Mouse (Mus musculus) kidney, postnatal 0 days (tissue): Measurements from ENCODE around the gene Diaph2. TPM values are rescaled to one million over a fixed set of nuclear protein-coding genes. Genes with fewer than 3 reads are reported as not detected.

ENCODE experiments used
- ATAC-seq: fragments of 200-750 bp; cut with Nextera tagmentation; replicated peaks from 2 replicates; pipeline ENCODE4 v1.8.0; 2017; ENCODE audit warnings: low read depth, moderate number of reproducible peaks, moderate TSS enrichment, moderate library complexity; ENCODE audit not compliant: low FRiP score
- DNase-seq: peaks from one replicate; pipeline ENCODE4 v3.0.0-alpha.2; 2016; ENCODE audit warnings: low spot score
- H3K27ac ChIP-seq: fragments of 300-500 bp; sonication (generic); 2 replicates; pipeline ENCODE4 v1.5.1; 2014; ENCODE audit warnings: mild to moderate bottlenecking
- H3K27me3 ChIP-seq: fragments of 300-500 bp; sonication (generic); 2 replicates; pipeline ENCODE4 v1.6.1; 2014; ENCODE audit warnings: low read length, mixed read lengths; ENCODE audit not compliant: insufficient read depth
- H3K36me3 ChIP-seq: fragments of 300-500 bp; sonication (generic); 2 replicates; pipeline ENCODE4 v1.6.1; 2014; ENCODE audit warnings: low read length, mixed read lengths; ENCODE audit not compliant: insufficient read depth
- H3K4me1 ChIP-seq: fragments of 300-500 bp; sonication (generic); replicated peaks from 2 replicates; pipeline ENCODE4 v1.6.1; 2014; ENCODE audit warnings: antibody characterized with exemption, low read length, mixed read lengths; ENCODE audit not compliant: insufficient read depth
- H3K4me2 ChIP-seq: fragments of 300-500 bp; sonication (generic); 2 replicates; pipeline ENCODE4 v1.6.1; 2014; ENCODE audit warnings: mild to moderate bottlenecking, low read length, moderate library complexity, mixed read lengths
- H3K4me3 ChIP-seq: fragments of 300-500 bp; sonication (generic); replicated peaks from 2 replicates; pipeline ENCODE4 v1.5.1; 2014; ENCODE audit warnings: low read depth, low read length
- H3K9ac ChIP-seq: fragments of 300-500 bp; sonication (generic); 2 replicates; pipeline ENCODE4 v1.6.1; 2014; ENCODE audit warnings: low read depth, low read length
- H3K9me3 ChIP-seq: fragments of 300-500 bp; sonication (generic); replicated peaks from 2 replicates; pipeline ENCODE4 v1.6.1; 2016; ENCODE audit warnings: low read length, inconsistent platforms, mixed read lengths
- CTCF ChIP-seq: IDR thresholded peaks from 2 replicates; pipeline ENCODE4 v1.5.1; 2016; ENCODE audit warnings: antibody characterized with exemption, low read depth, mild to moderate bottlenecking, moderate library complexity
- WGBS: fragments of 180-500 bp; shearing (Covaris S2); extraction: QIAGEN DNeasy Blood & Tissue Kit; methylation state at CpG from one replicate; pipeline ENCODE4 v1.1.7; 2014; 5-methylcytosine and 5-hydroxymethylcytosine counted together
- polyA plus RNA-seq: library from polyadenylated mRNA; unstranded; fragments of >200 nt; fragmentation: Nextera tagmentation; extraction: Ambion mirVana; gene quantifications from 2 replicates; pipeline ENCODE4 v1.2.1, GENCODE M21; 2015

Diaph2 gene
- polyA plus RNA-seq, result 5.2 and 5.4 TPM in 2 replicates

- peak within 1 kb of the TSS; percentile 57 for H3K4me3 ChIP-seq
- H3K27ac ChIP-seq, result peak within 1 kb of the TSS; percentile 57; the same call in 1 of the 2 replicates
- ATAC-seq, result peak; percentile 95
- H3K4me1 ChIP-seq, result no peaks in the 10 kb centered on the region
- no peaks in the 10 kb centered on the region for H3K27me3 ChIP-seq
- WGBS, result 27% methylated on average over 41 of the region's 49 CpGs
- H3K9me3 ChIP-seq, result no peaks in the 10 kb centered on the region
- H3K9ac ChIP-seq, result peak within 1 kb of the TSS; percentile 65
- no peaks in the 10 kb centered on the region for H3K36me3 ChIP-seq
- peak; percentile 80 for DNase-seq
- H3K4me2 ChIP-seq, result peak within 1 kb of the TSS; percentile 57
- no peak for TF ChIP-seq CTCF
These were observed at the start of gene Diaph2 for GRCm38 (mm10) chrX:129749571-129750061. Gene Diaph2, plus strand, starts transcription at chrX:129749742.

GRCm38 (mm10) chrX:129701634-129702312 is 47.8 kb upstream of the Diaph2 start:
- Histone ChIP-seq H3K4me3 (no peak overlapping the region), H3K9me3 (no peaks in the 10 kb centered on the region), H3K4me2 (no peak overlapping the region), H3K36me3 (no peaks in the 10 kb centered on the region), H3K4me1 (no peaks in the 10 kb centered on the region), H3K9ac (no peak overlapping the region), H3K27me3 (no peaks in the 10 kb centered on the region), H3K27ac (no peak overlapping the region)
- ATAC-seq, result no peak
- TF ChIP-seq CTCF, result no peak
- peak; percentile 6 for DNase-seq
- 52% methylated on average over 6 of the region's 6 CpGs for WGBS

GRCm38 (mm10) chrX:129709656-129710055 is 39.9 kb upstream of the Diaph2 start:
- DNase-seq, result no peak
- H3K9me3 ChIP-seq, result no peaks in the 10 kb centered on the region
- no peak overlapping the region for H3K4me2 ChIP-seq
- H3K27ac ChIP-seq, result no peak overlapping the region
- H3K4me3 ChIP-seq, result no peak overlapping the region
- H3K9ac ChIP-seq, result no peak overlapping the region
- H3K27me3 ChIP-seq, result no peaks in the 10 kb centered on the region
- no peaks in the 10 kb centered on the region for H3K4me1 ChIP-seq
- 46% methylated on average over 2 of the region's 2 CpGs for WGBS
- no peak for TF ChIP-seq CTCF
- no peaks in the 10 kb centered on the region for H3K36me3 ChIP-seq
- 0 out of 2 replicates have a peak, but pooled peaks have one; percentile 43 for ATAC-seq

GRCm38 (mm10) chrX:129728717-129729220 is 20.8 kb upstream of the Diaph2 start:
- no peak for TF ChIP-seq CTCF
- no peak overlapping the region for H3K9ac ChIP-seq
- H3K4me1 ChIP-seq, result no peaks in the 10 kb centered on the region
- H3K4me3 ChIP-seq, result no peak overlapping the region
- DNase-seq (no peak), ATAC-seq (no peak)
- no peaks in the 10 kb centered on the region for H3K27me3 ChIP-seq
- H3K4me2 ChIP-seq, result no peak overlapping the region
- no peak overlapping the region for H3K27ac ChIP-seq
- no peaks in the 10 kb centered on the region for H3K36me3 ChIP-seq
- 54% methylated on average over 2 of the region's 2 CpGs for WGBS
- no peaks in the 10 kb centered on the region for H3K9me3 ChIP-seq

GRCm38 (mm10) chrX:129736562-129736961 is 13.0 kb upstream of the Diaph2 start:
- no peak for TF ChIP-seq CTCF
- DNase-seq, result no peak
- Histone ChIP-seq H3K27me3 (no peaks in the 10 kb centered on the region), H3K36me3 (no peaks in the 10 kb centered on the region), H3K9me3 (no peaks in the 10 kb centered on the region), H3K4me2 (no peak overlapping the region), H3K4me1 (no peaks in the 10 kb centered on the region), H3K27ac (no peak overlapping the region), H3K4me3 (no peak overlapping the region), H3K9ac (no peak overlapping the region)
- WGBS, result 35% methylated on average over 1 of the region's 1 CpGs
- ATAC-seq, result no peak

GRCm38 (mm10) chrX:129739226-129739625 is 10.3 kb upstream of the Diaph2 start:
- ATAC-seq (no peak), DNase-seq (no peak)

More at GRCm38 (mm10) chrX:129739226-129739625, 10.3 kb upstream of the Diaph2 start:
- no peaks in the 10 kb centered on the region for H3K36me3 ChIP-seq
- H3K9ac ChIP-seq, result no peak overlapping the region
- H3K4me2 ChIP-seq, result no peak overlapping the region
- TF ChIP-seq CTCF, result no peak
- H3K27me3 ChIP-seq, result no peaks in the 10 kb centered on the region
- no peaks in the 10 kb centered on the region for H3K4me1 ChIP-seq
- H3K27ac ChIP-seq, result no peak overlapping the region
- H3K9me3 ChIP-seq, result no peaks in the 10 kb centered on the region
- H3K4me3 ChIP-seq, result no peak overlapping the region
